In the genomic region with DNA sequence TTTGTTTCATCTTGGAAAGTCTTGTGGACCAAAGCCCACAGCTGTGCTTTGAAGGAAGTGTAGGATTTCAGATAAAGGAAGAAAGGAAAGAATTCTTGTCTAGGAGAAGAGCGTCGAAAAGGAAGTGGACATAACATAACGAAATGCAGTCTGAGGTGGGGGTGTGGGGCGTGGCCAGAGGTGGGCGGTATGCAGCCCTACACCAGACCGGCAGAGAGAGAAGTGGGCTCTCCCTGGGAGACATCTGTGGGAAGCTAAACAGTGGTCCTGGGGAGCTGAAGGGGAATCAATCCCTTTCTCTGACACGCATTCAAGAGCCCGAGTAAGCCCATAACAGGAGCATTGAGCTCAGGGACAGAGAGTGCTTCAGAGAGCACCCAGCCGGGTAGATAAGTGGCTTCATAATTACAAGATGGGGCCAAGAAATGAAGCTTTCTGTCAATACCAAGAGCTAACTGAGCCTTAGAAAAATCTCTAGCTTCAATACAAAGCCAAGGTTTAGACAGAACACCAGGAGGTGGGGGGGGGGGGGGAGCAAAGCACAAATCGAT, we compare ENCODE assay signal across 11 mouse cellular contexts. TPM values are rescaled to one million over a fixed set of nuclear protein-coding genes. Genes with fewer than 3 reads are reported as not detected.
DNase-seq lines count a peak whose midpoint lies in the region; ATAC-seq and TF ChIP-seq lines count a peak whose summit lies in the region.
"Had no signal": no experiment of that assay in that cellular context is flagged by ENCODE, and none has a peak within 500 bp of the region (broad histone marks: within the 10 kb centered on the region; RNA-seq: fewer than 3 reads in every experiment).

No protein-coding gene starts in this region.

- H3K4me2 ChIP-seq in heart, embryonic 14.5 days (ENCODE audit: low read length) = peak overlapping the region; percentile 24; the same call in 1 of the 2 replicates
- peak overlapping the region; percentile 34 for H3K4me2 ChIP-seq in lung, embryonic 16.5 days (ENCODE audit: low read depth, low read length)
- H3K4me2 ChIP-seq in intestine, postnatal 0 days (replicated peaks; ENCODE audit: low read depth) = peak overlapping the region; percentile 33
- H3K4me2 ChIP-seq in forebrain, embryonic 13.5 days = no peak overlapping the region

- DNase-seq in heart, postnatal 10 days = no peak
- no peak for DNase-seq in lung, postnatal 10 days
- peak; percentile 50 for DNase-seq in brain, embryonic 14.5 days (ENCODE audit: low read depth)
- no peak for DNase-seq in adrenal gland, adult 18-20 months (ENCODE audit: low spot score in 2 of 2)
- DNase-seq: adrenal gland, adult 8-10 months; cerebellum, adult 11-12 months; kidney, adult 9 months had no signal

- TF ChIP-seq POLR2A in brain, embryonic 14.5 days (IDR thresholded peaks at IDR 0.05; ENCODE audit: borderline replicate concordance, extremely low read depth, insufficient read depth, insufficient read length, poor library complexity, severe bottlenecking) = no peak

- H3K27me3 ChIP-seq in heart, embryonic 14.5 days (ENCODE audit: control insufficient read depth, insufficient read depth, low read length) = no peaks in the 10 kb centered on the region
- no peaks in the 10 kb centered on the region for H3K27me3 ChIP-seq in lung, embryonic 16.5 days (ENCODE audit: control insufficient read depth, insufficient read depth, low read depth, low read length)
- H3K27me3 ChIP-seq in intestine, postnatal 0 days (replicated peaks; ENCODE audit: control insufficient read depth, insufficient read depth, low read length) = no peaks in the 10 kb centered on the region
- no peaks in the 10 kb centered on the region for H3K27me3 ChIP-seq in forebrain, embryonic 13.5 days

- no peak for TF ChIP-seq CTCF in brain, embryonic 14.5 days (IDR thresholded peaks at IDR 0.05; ENCODE audit: borderline replicate concordance, extremely low read depth, insufficient read depth, insufficient read length)
- no peak for TF ChIP-seq CTCF in intestine, postnatal 0 days (IDR thresholded peaks at IDR 0.05; ENCODE audit: low read depth)

- H3K9ac ChIP-seq in heart, embryonic 14.5 days (ENCODE audit: low read length) = no peak overlapping the region
- no peak overlapping the region for H3K9ac ChIP-seq in lung, embryonic 16.5 days (ENCODE audit: low read length)
- no peak overlapping the region for H3K9ac ChIP-seq in intestine, postnatal 0 days (ENCODE audit: low read depth, low read length)
- no peak overlapping the region for H3K9ac ChIP-seq in forebrain, embryonic 13.5 days

- H3K36me3 ChIP-seq in heart, embryonic 14.5 days (ENCODE audit: control insufficient read depth, insufficient read depth, low read length) = no peaks in the 10 kb centered on the region
- H3K36me3 ChIP-seq in lung, embryonic 16.5 days (ENCODE audit: control insufficient read depth, insufficient read depth, low read length) = no peaks in the 10 kb centered on the region
- H3K36me3 ChIP-seq in intestine, postnatal 0 days (ENCODE audit: control insufficient read depth, insufficient read depth) = no peaks in the 10 kb centered on the region
- no peaks in the 10 kb centered on the region for H3K36me3 ChIP-seq in forebrain, embryonic 13.5 days (ENCODE audit: poor library complexity, severe bottlenecking)

- no peaks in the 10 kb centered on the region; a peak in 1 of 4 replicates for H3K4me1 ChIP-seq in heart, embryonic 14.5 days (ENCODE audit: control insufficient read depth in 2 of 2, insufficient read depth in 2 of 2, low read length in 2 of 2)
- no peaks in the 10 kb centered on the region for H3K4me1 ChIP-seq in lung, embryonic 16.5 days (replicated peaks; ENCODE audit: control insufficient read depth, insufficient read depth, low read length)
- H3K4me1 ChIP-seq in intestine, postnatal 0 days (replicated peaks; ENCODE audit: control insufficient read depth, insufficient read depth, low read length) = no peaks in the 10 kb centered on the region
- H3K4me1 ChIP-seq in forebrain, embryonic 13.5 days = no peaks in the 10 kb centered on the region

- H3K4me3 ChIP-seq in heart, embryonic 14.5 days (ENCODE audit: control insufficient read depth in 1 of 2, insufficient read depth in 1 of 2, low read depth in 1 of 2, low read length in 2 of 2) = no peak overlapping the region
- no peak overlapping the region for H3K4me3 ChIP-seq in lung, embryonic 16.5 days (ENCODE audit: low read length)
- no peak overlapping the region for H3K4me3 ChIP-seq in intestine, postnatal 0 days (ENCODE audit: low read depth, low read length)
- no peak overlapping the region for H3K4me3 ChIP-seq in forebrain, embryonic 13.5 days

- no peak for ATAC-seq in heart, embryonic 14.5 days (ENCODE audit: insufficient number of reproducible peaks, insufficient read depth, low FRiP score, low read depth)
- no peak for ATAC-seq in lung, embryonic 16.5 days (ENCODE audit: low read depth)
- ATAC-seq in intestine, postnatal 0 days = no peak
- ATAC-seq in forebrain, embryonic 13.5 days = no peak

- H3K27ac ChIP-seq in heart, embryonic 14.5 days (replicated peaks in 1 of 2; ENCODE audit: control insufficient read depth in 1 of 2, insufficient read depth in 1 of 2, low read depth in 2 of 2, low read length in 2 of 2) = no peak overlapping the region
- H3K27ac ChIP-seq in lung, embryonic 16.5 days (ENCODE audit: low read length) = no peak overlapping the region
- no peak overlapping the region for H3K27ac ChIP-seq in intestine, postnatal 0 days (ENCODE audit: low read depth, low read length)
- no peak overlapping the region for H3K27ac ChIP-seq in forebrain, embryonic 13.5 days

- H3K9me3 ChIP-seq in heart, embryonic 14.5 days (ENCODE audit: control insufficient read depth, low read length) = peaks cover 4% of the 10 kb centered on the region
- peaks cover 3% of the 10 kb centered on the region; the same call in 1 of the 2 replicates for H3K9me3 ChIP-seq in lung, embryonic 16.5 days (ENCODE audit: control insufficient read depth, low read length)
- no peaks in the 10 kb centered on the region for H3K9me3 ChIP-seq in intestine, postnatal 0 days (ENCODE audit: control insufficient read depth)
- H3K9me3 ChIP-seq in forebrain, embryonic 13.5 days (replicated peaks) = peaks cover 5% of the 10 kb centered on the region; the same call in 1 of the 2 replicates

- intact Hi-C loops in heart, postnatal 10 days (cut with DNase I) = no loop called here

- WGBS in heart, embryonic 14.5 days = 37% methylated on average over 10 of the region's 10 CpGs
- WGBS in lung, embryonic 16.5 days = 38% methylated on average over 10 of the region's 10 CpGs
- WGBS in intestine, postnatal 0 days = 43% methylated on average over 10 of the region's 10 CpGs
- WGBS in forebrain, embryonic 13.5 days = 49% methylated on average over 10 of the region's 10 CpGs

RNA-seq across cellular contexts. Expression of gene Ing2, which starts 40.5 kb away (rescaled TPM):
- 9.8 and 9.9 TPM in 2 replicates for polyA plus RNA-seq in heart, embryonic 14.5 days (2014; fragmentation: Nextera tagmentation; extraction: Ambion mirVana)
- 10 to 100 TPM; 10.5 to 11.6 TPM for total RNA-seq in heart, postnatal 10 days (2021)
- polyA plus RNA-seq in lung, embryonic 16.5 days (2015; fragmentation: Nextera tagmentation; extraction: Ambion mirVana) = 10.9 and 11.8 TPM in 2 replicates
- polyA plus RNA-seq in brain, embryonic 14.5 days (2012; rRNA removed) = 6.8 and 10.8 TPM in 2 replicates
- 12.6 and 13.4 TPM in 2 replicates for polyA plus RNA-seq in intestine, postnatal 0 days (2015; fragmentation: Nextera tagmentation; extraction: Ambion mirVana)
- total RNA-seq in adrenal gland, adult 18-20 months (2021) = 10 to 100 TPM; 15.6 to 25.4 TPM
- 6.5 and 7.5 TPM in 2 replicates for polyA plus RNA-seq in forebrain, embryonic 13.5 days (2015; fragmentation: Nextera tagmentation; extraction: Ambion mirVana)
